Mouse (Mus musculus): ENCODE data around the gene Rad23b. TPM values are rescaled to one million over a fixed set of nuclear protein-coding genes. Genes with fewer than 3 reads are reported as not detected.

The Rad23b gene
- polyA plus RNA-seq, 1 experiment from 2014 or later = 120 TPM

DNA sequence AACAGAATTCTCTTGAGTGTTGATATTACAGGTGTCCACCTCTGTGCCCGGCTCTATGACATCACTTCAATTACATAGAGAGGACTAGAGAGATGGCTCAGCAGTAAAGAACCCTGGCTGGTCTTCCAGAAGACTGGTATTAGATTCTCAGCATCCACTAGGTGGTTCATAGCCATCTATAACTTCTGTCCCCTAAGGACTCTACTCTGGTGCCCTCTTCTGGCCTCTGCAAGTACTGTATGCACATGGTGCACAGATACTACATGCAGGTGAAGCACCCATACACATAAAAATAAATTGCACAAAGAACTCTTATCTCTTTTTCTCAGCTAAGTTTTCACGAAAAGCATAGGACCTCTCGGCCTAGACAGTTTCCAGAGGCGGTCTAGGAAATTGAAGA lies 14.5 kb downstream of the Rad23b start:
- no peak overlapping the region for H3K27ac ChIP-seq
- H3K9ac ChIP-seq = no peak overlapping the region
- ATAC-seq (ENCODE audit: low FRiP score, low read depth) = no peak
- peaks cover 11% of the 10 kb centered on the region; the same call in 1 of the 2 replicates for H3K36me3 ChIP-seq
- H3K27me3 ChIP-seq (replicated peaks) = no peaks in the 10 kb centered on the region
- H3K4me2 ChIP-seq (replicated peaks) = no peak overlapping the region
- no peaks in the 10 kb centered on the region for H3K9me3 ChIP-seq
- WGBS = 96% methylated on average over 4 of the region's 4 CpGs
- no peak overlapping the region for H3K4me3 ChIP-seq
- no peaks in the 10 kb centered on the region for H3K4me1 ChIP-seq

DNA sequence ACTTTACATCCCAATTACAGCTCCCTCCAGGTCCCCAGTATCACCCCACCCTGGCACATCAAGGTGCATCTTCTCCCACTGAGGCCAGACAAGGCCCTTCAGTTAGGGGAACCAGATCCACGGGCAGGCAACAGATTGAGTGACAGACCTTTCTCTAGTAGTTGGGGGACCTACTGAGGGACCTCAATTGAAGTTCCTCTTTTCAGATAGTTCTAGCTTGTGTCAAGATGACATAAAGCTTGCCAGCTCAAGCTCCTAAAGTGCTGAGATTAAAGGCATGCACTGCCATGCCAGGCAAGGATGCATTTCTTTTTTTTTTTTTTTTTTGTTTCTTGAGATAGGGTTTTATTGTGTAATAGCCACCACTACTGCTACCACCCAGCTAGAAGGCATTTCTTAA lies 16.2 kb downstream of the Rad23b start:
- no peak for ATAC-seq (ENCODE audit: low FRiP score, low read depth)
- Histone ChIP-seq H3K27me3 (replicated peaks) (no peaks in the 10 kb centered on the region), H3K4me1 (no peaks in the 10 kb centered on the region), H3K27ac (no peak overlapping the region), H3K4me3 (no peak overlapping the region), H3K9me3 (no peaks in the 10 kb centered on the region), H3K9ac (no peak overlapping the region), H3K36me3 (peaks cover 15% of the 10 kb centered on the region), H3K4me2 (replicated peaks) (no peak overlapping the region)
- WGBS = 61% methylated on average over 1 of the region's 1 CpGs

DNA sequence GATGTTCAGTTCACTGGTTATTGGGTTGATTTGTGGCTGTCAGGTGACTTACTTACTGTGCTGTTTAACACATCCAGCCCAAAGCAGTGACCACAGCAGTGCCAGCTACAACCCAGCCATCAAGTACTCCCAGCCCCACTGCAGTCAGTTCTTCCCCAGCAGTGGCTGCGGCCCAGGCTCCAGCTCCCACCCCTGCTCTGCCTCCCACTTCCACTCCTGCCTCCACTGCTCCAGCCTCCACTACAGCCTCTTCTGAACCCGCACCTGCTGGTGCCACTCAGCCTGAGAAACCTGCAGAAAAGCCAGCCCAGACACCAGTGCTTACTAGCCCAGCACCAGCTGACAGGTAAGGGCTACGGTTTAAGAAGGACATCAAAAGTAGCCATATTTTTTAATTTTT lies 20.3 kb downstream of the Rad23b start:
- no peak overlapping the region for H3K27ac ChIP-seq
- no peaks in the 10 kb centered on the region for H3K4me1 ChIP-seq
- no peak overlapping the region for H3K9ac ChIP-seq
- H3K36me3 ChIP-seq = peaks cover 27% of the 10 kb centered on the region
- no peak for ATAC-seq (ENCODE audit: low FRiP score, low read depth)
- H3K4me2 ChIP-seq (replicated peaks) = no peak overlapping the region
- H3K4me3 ChIP-seq = no peak overlapping the region
- no peaks in the 10 kb centered on the region for H3K9me3 ChIP-seq
- 97% methylated on average over 3 of the region's 3 CpGs for WGBS
- no peaks in the 10 kb centered on the region for H3K27me3 ChIP-seq (replicated peaks)

DNA sequence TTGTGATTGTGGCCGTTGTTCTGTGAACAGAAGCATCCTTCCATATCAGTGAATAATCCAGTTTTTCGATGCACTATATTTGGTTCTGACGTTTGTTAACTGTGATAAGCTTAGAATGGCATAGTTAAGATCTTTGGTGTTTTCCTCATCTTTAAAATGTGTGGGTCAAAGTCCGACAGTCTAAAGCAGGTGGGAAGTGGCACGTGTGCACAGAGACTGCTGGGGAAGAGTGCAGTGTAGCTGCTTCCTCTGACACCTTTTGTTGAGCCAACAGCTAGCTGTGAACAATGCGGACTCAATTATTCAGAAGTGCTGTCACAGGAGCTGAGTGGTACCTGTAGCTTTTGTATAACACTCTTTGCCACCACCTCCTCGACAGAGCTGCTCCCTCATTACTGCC lies 21.5 kb downstream of the Rad23b start:
- whole genome bisulfite sequencing = 89% methylated on average over 7 of the region's 7 CpGs
- no peak overlapping the region for H3K27ac ChIP-seq
- no peaks in the 10 kb centered on the region for H3K4me1 ChIP-seq
- no peaks in the 10 kb centered on the region for H3K27me3 ChIP-seq (replicated peaks)
- no peak for ATAC-seq (ENCODE audit: low FRiP score, low read depth)
- no peaks in the 10 kb centered on the region for H3K9me3 ChIP-seq
- H3K4me3 ChIP-seq = no peak overlapping the region
- no peak overlapping the region for H3K4me2 ChIP-seq (replicated peaks)
- H3K9ac ChIP-seq = no peak overlapping the region
- peaks cover 27% of the 10 kb centered on the region for H3K36me3 ChIP-seq

DNA sequence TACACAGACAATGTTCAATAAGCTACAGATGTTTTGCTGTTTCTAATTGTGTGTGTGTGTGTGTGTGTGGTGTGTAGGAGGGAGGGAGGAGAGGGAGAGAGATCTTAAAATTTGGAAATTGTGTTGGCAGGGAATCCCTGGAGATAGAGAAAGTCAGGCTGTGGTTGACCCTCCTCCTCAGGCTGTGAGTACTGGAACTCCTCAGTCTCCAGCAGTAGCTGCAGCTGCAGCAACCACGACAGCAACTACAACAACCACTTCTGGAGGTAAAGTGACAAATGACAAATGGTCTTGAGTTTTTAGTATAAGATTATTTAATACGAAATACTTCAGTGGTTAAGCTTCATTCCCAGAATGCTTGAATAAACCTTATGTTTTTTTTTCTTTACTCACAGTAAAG lies 32.5 kb downstream of the Rad23b start:
- Histone ChIP-seq H3K27me3 (replicated peaks) (no peaks in the 10 kb centered on the region), H3K9me3 (no peaks in the 10 kb centered on the region), H3K4me2 (replicated peaks) (no peak overlapping the region), H3K27ac (no peak overlapping the region), H3K4me1 (no peaks in the 10 kb centered on the region), H3K36me3 (peaks cover 63% of the 10 kb centered on the region), H3K4me3 (no peak overlapping the region), H3K9ac (no peak overlapping the region)
- WGBS = 93% methylated on average over 2 of the region's 2 CpGs
- ATAC-seq (ENCODE audit: low FRiP score, low read depth) = no peak

DNA sequence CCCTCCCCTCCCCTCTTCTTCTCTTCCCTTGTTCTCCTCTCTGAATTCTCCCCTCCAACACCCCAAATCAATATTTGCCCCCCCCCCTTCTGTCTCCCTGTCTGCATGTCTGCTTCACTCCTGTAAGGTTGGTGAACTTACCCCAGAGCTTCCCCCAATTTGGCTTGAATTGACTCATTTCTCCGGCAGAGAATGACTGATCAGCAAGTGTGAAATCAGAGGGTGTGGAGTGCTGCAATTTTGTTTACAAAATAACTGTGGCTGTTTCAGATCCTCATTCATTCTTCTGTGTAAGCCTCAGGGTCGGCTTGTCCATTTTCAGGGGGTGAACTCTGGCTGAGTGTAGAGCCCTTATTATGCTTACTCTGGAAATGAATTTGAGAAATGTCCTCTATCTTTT lies 36.9 kb downstream of the Rad23b start:
- Histone ChIP-seq H3K36me3 (peaks cover 63% of the 10 kb centered on the region), H3K27me3 (replicated peaks) (no peaks in the 10 kb centered on the region), H3K9ac (no peak overlapping the region), H3K27ac (no peak overlapping the region), H3K4me3 (no peak overlapping the region), H3K4me2 (replicated peaks) (no peak overlapping the region), H3K9me3 (no peaks in the 10 kb centered on the region), H3K4me1 (no peaks in the 10 kb centered on the region)
- 87% methylated on average over 2 of the region's 2 CpGs for WGBS
- no peak for ATAC-seq (ENCODE audit: low FRiP score, low read depth)

DNA sequence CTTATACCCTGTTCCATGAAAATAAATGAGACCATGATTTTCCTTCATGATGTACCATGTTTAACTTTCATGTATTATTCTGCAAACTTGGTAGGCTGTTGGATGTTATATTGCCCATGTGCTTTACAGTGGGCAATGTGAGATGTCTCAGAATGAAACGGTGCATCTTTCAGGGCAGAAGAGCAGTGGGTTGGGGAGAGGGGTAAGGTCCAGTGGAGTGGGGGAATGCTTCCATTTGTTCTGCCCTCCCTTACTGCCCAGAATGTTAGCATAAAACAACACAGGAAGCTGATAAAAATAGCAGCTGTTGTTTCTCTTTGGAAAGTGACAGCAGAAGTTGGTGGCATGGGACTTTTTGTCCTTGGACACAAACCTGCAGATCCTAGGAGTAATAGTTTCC lies 41.6 kb downstream of the Rad23b start:
- Histone ChIP-seq H3K4me3 (no peak overlapping the region), H3K4me2 (replicated peaks) (no peak overlapping the region), H3K27ac (no peak overlapping the region), H3K27me3 (replicated peaks) (no peaks in the 10 kb centered on the region), H3K9me3 (no peaks in the 10 kb centered on the region), H3K9ac (no peak overlapping the region), H3K36me3 (peaks cover 22% of the 10 kb centered on the region), H3K4me1 (no peaks in the 10 kb centered on the region)
- no peak for ATAC-seq (ENCODE audit: low FRiP score, low read depth)
- 83% methylated on average over 1 of the region's 1 CpGs for WGBS

DNA sequence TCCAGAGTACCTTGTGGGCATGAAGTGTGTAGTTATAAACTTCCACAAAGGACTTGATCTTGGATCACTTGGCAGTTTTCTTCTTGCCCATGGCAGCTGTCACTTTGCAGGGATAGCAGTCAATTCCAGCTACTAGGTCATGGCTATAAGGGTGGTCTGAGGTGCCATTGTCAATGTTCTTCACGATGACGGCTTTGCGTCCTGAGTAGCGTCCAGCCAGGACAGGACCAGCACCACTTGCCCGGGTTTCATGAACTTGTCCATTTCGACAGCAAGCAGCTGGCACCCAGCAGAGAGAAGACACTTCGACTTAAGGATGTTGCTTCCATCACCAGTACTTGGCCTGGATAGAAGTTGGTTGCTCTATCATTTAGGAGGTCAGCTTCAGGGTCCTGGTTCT lies 42.6 kb downstream of the Rad23b start:
- Histone ChIP-seq H3K4me2 (replicated peaks) (no peak overlapping the region), H3K27ac (no peak overlapping the region), H3K9me3 (no peaks in the 10 kb centered on the region), H3K4me1 (no peaks in the 10 kb centered on the region), H3K36me3 (peaks cover 15% of the 10 kb centered on the region), H3K27me3 (replicated peaks) (no peaks in the 10 kb centered on the region), H3K4me3 (no peak overlapping the region), H3K9ac (no peak overlapping the region)
- ATAC-seq (ENCODE audit: low FRiP score, low read depth) = no peak
- 94% methylated on average over 7 of the region's 7 CpGs for WGBS

DNA sequence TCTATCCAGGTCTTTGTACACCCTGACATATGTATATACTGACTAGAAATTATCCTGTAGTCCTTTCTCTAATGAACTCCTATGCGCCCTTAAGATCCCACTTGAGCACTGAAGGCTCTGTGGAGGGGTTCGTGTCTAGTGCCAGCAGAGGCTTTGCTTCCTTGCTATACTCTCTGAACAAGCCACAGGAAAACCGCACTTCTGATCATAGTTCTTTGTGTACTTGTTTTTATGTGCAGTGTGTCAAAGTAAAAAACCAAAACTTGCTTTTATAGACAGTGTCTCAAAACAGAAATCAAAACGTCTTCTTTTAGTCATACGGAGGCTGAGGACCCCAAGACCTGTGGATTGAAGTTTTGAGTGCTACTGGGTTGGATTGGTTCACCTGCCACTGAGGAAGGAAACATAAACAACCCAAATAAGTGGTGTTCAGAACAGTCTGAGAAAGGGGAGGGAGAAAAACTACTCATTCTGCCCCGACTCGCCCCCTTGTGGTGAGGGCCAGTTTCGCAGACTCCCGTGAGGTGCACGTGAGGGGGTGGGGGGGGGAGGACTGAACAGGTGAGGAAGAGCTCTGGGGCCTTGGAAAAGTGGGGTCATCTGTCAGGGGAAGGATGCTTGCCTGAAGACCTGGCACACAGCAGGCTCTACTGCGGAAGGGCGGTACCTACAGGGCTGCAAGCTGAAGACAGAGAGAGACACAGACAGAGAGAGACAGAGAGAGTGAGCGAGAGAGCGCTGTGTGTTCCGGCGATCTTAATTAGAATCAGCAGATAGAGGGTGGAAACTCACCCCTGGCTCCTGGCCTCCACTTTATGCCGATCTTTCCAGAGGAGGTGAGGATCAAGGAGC lies 48.3 kb downstream of the Rad23b start:
- Histone ChIP-seq H3K36me3 (no peaks in the 10 kb centered on the region), H3K4me1 (no peaks in the 10 kb centered on the region), H3K9me3 (peaks cover 7% of the 10 kb centered on the region; the same call in 1 of the 2 replicates), H3K4me3 (no peak overlapping the region), H3K27ac (no peak overlapping the region), H3K9ac (no peak overlapping the region), H3K27me3 (replicated peaks) (no peaks in the 10 kb centered on the region), H3K4me2 (replicated peaks) (no peak overlapping the region)
- WGBS = 48% methylated on average over 17 of the region's 17 CpGs
- ATAC-seq (ENCODE audit: low FRiP score, low read depth) = no peak

DNA sequence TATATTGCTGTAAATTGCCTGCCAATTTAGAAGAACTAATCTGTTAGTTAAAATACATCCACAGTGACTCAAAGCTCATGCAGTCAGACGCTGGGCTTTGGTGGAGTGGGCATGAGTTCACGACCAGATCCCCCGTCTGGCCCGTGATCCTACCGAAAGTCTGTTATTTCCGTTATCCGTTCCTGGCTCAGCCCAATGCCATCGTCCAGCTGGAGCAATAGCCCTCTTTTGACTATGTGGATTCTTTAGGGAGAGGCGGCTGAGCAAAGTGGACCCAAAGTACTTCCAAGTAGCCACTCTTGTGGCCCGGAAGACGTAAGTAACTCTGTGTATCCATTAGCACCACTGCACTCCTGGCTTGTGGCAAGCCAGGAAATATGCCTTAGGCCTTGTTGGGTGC lies 49.1 kb downstream of the Rad23b start:
- Histone ChIP-seq H3K27ac (no peak overlapping the region), H3K36me3 (no peaks in the 10 kb centered on the region), H3K27me3 (replicated peaks) (no peaks in the 10 kb centered on the region), H3K4me1 (no peaks in the 10 kb centered on the region), H3K9ac (no peak overlapping the region), H3K4me2 (replicated peaks) (no peak overlapping the region), H3K9me3 (peaks cover 7% of the 10 kb centered on the region; the same call in 1 of the 2 replicates), H3K4me3 (no peak overlapping the region)
- ATAC-seq (ENCODE audit: low FRiP score, low read depth) = no peak
- 93% methylated on average over 11 of the region's 11 CpGs for WGBS

DNA sequence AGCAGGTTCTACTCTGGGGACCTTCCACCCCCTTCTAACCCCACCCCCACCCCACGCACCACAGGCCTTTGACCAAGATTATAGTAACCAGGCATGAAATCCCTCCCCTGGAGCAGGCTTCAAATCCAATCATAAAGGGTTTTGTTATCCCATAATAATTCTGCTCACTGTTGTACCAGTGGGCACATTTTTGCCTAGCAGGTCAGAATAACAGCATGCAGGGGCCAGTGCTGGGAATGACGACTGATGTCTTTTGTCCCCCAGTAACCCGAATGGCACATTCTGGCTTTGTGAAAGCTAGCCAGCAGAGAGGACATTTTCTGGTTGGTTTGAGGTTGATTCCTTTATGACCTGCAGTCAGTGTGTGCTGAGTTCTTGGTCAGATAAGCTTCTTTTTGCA lies 55.5 kb downstream of the Rad23b start:
- ATAC-seq (ENCODE audit: low FRiP score, low read depth) = no peak

DNA sequence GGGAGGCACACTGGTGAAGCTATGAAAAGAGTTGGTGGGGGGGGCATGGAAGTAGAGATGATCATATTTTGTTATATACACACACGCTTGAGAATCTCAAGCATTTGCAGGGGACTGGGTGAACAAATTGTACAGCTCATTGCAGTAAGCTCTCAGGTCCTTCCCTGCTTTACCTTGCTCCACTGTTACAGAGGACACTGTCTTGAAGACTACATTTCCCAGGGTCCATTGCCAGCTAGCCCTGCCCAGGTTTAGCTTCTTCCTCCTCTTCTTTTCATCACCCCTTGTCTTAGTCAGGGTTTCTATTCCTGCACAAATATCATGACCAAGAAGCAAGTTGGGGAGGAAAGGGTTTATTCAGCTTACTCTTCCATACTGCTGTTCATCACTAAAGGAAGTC lies 56.7 kb downstream of the Rad23b start:
- Histone ChIP-seq H3K36me3 (no peaks in the 10 kb centered on the region), H3K4me3 (no peak overlapping the region), H3K9ac (no peak overlapping the region), H3K27me3 (replicated peaks) (no peaks in the 10 kb centered on the region), H3K4me2 (replicated peaks) (no peak overlapping the region), H3K9me3 (peaks cover 2% of the 10 kb centered on the region; the same call in 1 of the 2 replicates), H3K27ac (no peak overlapping the region), H3K4me1 (no peaks in the 10 kb centered on the region)
- ATAC-seq (ENCODE audit: low FRiP score, low read depth) = no peak
- 97% methylated on average over 1 of the region's 1 CpGs for WGBS

More for the DNA sequence above, 55.5 kb downstream of the Rad23b start:
- H3K4me1 ChIP-seq = no peaks in the 10 kb centered on the region
- no peak overlapping the region for H3K4me2 ChIP-seq (replicated peaks)
- H3K27me3 ChIP-seq (replicated peaks) = no peaks in the 10 kb centered on the region
- 27% methylated on average over 3 of the region's 3 CpGs for WGBS
- peaks cover 7% of the 10 kb centered on the region; the same call in 1 of the 2 replicates for H3K9me3 ChIP-seq
- H3K36me3 ChIP-seq = no peaks in the 10 kb centered on the region
- no peak overlapping the region for H3K27ac ChIP-seq
- H3K4me3 ChIP-seq = no peak overlapping the region
- H3K9ac ChIP-seq = no peak overlapping the region

DNA sequence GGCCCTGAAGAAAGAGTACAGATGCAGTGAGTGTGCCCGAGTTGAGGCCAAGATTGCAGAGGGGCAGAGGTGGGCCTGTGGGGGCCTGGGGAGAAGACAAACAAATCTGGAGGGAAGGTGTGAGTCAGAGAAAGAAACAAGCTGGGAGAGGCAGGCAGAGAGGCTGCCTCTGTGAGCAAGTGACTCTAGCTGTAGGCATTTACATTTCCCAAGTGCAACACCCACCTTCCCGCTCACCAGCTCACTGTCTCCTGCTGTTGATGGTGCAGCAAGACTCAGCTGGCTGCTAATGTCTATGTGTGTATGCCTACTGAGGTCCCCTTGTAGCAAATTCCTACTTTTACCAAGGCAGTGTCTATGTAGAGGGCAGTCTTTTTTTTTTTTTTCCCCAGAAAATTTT lies 58.2 kb downstream of the Rad23b start:
- Histone ChIP-seq H3K27me3 (replicated peaks) (no peaks in the 10 kb centered on the region), H3K27ac (no peak overlapping the region), H3K9ac (no peak overlapping the region), H3K36me3 (no peaks in the 10 kb centered on the region), H3K4me3 (no peak overlapping the region), H3K4me2 (replicated peaks) (no peak overlapping the region), H3K4me1 (no peaks in the 10 kb centered on the region), H3K9me3 (no peaks in the 10 kb centered on the region)
- 53% methylated on average over 2 of the region's 2 CpGs for WGBS
- ATAC-seq (ENCODE audit: low FRiP score, low read depth) = no peak

All from neural tube, embryonic 12.5 days (tissue).